Mouse (Mus musculus) erythroblast, embryonic 14.5 days (primary cell): Measurements from ENCODE around the gene Nutf2-ps1.

Experiments
- GATA1 ChIP-seq: IDR thresholded peaks from 2 replicates; pipeline ENCODE4 v1.6.1; 2012; ENCODE audit warnings: low read length, inconsistent platforms, mixed read lengths
- TAL1 ChIP-seq: IDR thresholded peaks from 3 replicates; pipeline ENCODE4 v1.6.1; 2012; ENCODE audit warnings: low read length, inconsistent platforms, mixed read lengths

- no peak for TF ChIP-seq TAL1
- TF ChIP-seq GATA1: no peak
These were observed 20.1 kb upstream of the Nutf2-ps1 start for GRCm38 (mm10) chr19:53608921-53609320.
